Mouse (Mus musculus) effector memory CD4-positive, alpha-beta T cell, adult 5 months (primary cell): Measurements from ENCODE around the gene Tifa. TPM values are rescaled to one million over a fixed set of nuclear protein-coding genes. Genes with fewer than 3 reads are reported as not detected.

ENCODE experiments used
- polyA plus RNA-seq: library from polyadenylated mRNA; unstranded; fragments of 100-300 nt; shearing (Covaris generic); gene quantifications from one replicate; pipeline ENCODE4 v1.2.1, GENCODE M21; 2017

Tifa gene
- not detected for polyA plus RNA-seq

DNA sequence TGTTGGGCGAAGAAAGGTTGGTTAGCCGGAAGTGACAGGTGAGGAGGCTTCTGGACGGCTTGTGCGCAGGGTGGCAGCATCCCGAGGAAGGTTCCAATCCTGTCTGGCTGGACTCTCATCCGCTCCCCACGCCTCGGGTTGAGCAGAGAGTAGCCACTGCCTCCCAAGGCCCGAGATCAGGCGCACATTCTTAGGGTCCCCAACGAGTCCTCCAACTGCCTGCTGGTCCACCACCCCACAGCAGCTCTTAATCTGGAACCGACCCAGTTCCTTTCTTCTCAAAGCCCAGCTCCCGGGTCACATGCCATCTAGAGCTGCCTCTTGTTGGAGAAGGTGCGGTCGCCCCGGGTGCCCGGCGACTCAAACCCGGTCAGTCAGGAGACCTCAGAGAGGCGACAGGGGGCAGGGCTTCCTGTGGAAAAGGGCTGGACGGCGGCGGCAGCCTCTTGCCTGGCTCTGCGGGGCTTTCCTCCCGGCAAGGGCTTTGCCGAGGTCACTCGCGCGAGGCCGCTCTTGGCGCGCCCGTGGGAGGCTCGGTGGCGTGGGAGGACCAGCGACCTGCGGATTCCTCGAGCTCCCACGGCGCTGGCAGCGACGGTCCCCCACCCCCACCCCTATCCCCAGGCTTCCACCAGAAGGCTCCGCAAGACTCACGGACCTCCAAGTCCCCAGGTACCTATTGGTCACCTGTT is at the start of gene Tifa:
TSS of gene Tifa (plus strand) at position 306 of the 692 bp plus-strand sequence.

GRCm38 (mm10) chr3:127780021-127780644 is 9.5 kb upstream of the Tifa start, which contains the start of gene Alpk1:
Alpk1 (minus strand) TSS chr3:127780527.

GRCm38 (mm10) chr3:127837154-127837865 is 47.7 kb downstream of the Tifa start, which contains the start of gene Ap1ar:
Ap1ar (minus strand) TSS chr3:127837523.

Other genes with a start within 250 kb of the Tifa start
- gene Larp7, start 236.5 kb upstream of the Tifa start, polyA plus RNA-seq, result 79.9 TPM
- 5.7 TPM for gene Zgrf1, start 236.3 kb upstream of the Tifa start, polyA plus RNA-seq
- not detected for gene Neurog2, start 156.7 kb upstream of the Tifa start, polyA plus RNA-seq
- gene Alpk1, start 9.3 kb upstream of the Tifa start, polyA plus RNA-seq, result not detected
- gene Ap1ar, start 47.7 kb downstream of the Tifa start, polyA plus RNA-seq, result 47.2 TPM
- gene Fam241a, start 106.5 kb downstream of the Tifa start, polyA plus RNA-seq, result 8.6 TPM